Mouse (Mus musculus) CH12F3 (cell line): ENCODE data around the gene 6030408B16Rik.
"Not testable (repeated sequence)": the region's sequence is repeated elsewhere in the genome, so short reads cannot be mapped to it uniquely, and the experiment has no call there.

ENCODE experiments used
- in situ Hi-C: fragments of 300-500 bp; cut with MboI; formaldehyde crosslinking; loops from 2 replicates; pipeline ENCODE4 v1.14.3; 2020; ENCODE audit warnings: low sequenced_read_pairs

6030408B16Rik gene

GRCm38 (mm10) chr15:101320010-101320617 lies 27.1 kb downstream of the 6030408B16Rik start:
- in situ Hi-C loops: no loop called here

GRCm38 (mm10) chr15:101320618-101321041 lies 27.6 kb downstream of the 6030408B16Rik start:
- in situ Hi-C loops: no loop called here

GRCm38 (mm10) chr15:101321126-101321525 lies 28.1 kb downstream of the 6030408B16Rik start:
- in situ Hi-C loops: no loop called here

- in situ Hi-C loops: no loop called here
These were observed 29.1 kb downstream of the 6030408B16Rik start for GRCm38 (mm10) chr15:101322106-101322505.

- in situ Hi-C loops: no loop called here
These were observed 29.6 kb downstream of the 6030408B16Rik start for GRCm38 (mm10) chr15:101322640-101323039.

GRCm38 (mm10) chr15:101323511-101323910 lies 30.5 kb downstream of the 6030408B16Rik start:
- in situ Hi-C loops: no loop called here

- in situ Hi-C loops: not testable (repeated sequence)
These were observed 31.4 kb downstream of the 6030408B16Rik start for GRCm38 (mm10) chr15:101324409-101324808.

GRCm38 (mm10) chr15:101325991-101326534 lies 33.1 kb downstream of the 6030408B16Rik start:
- in situ Hi-C loops: loop anchor here (25.0 kb wide), 2 partner anchors 436 to 736 kb away; partner anchors contain the start of gene Eif4b

GRCm38 (mm10) chr15:101327282-101327681 lies 34.3 kb downstream of the 6030408B16Rik start:
- in situ Hi-C loops: loop anchor here (25.0 kb wide), 2 partner anchors 435 to 735 kb away; partner anchors contain the start of gene Eif4b

- in situ Hi-C loops: loop anchor here (25.0 kb wide), 2 partner anchors 433 to 733 kb away; partner anchors contain the start of gene Eif4b
These were observed 36.0 kb downstream of the 6030408B16Rik start for GRCm38 (mm10) chr15:101328876-101329563.

GRCm38 (mm10) chr15:101329564-101329892 lies 36.5 kb downstream of the 6030408B16Rik start:
- in situ Hi-C loops: loop anchor here (25.0 kb wide), 2 partner anchors 433 to 733 kb away; partner anchors contain the start of gene Eif4b

- in situ Hi-C loops: loop anchor here (5.0 to 25.0 kb wide), 3 partner anchors 431 to 731 kb away; partner anchors contain the start of gene Eif4b
These were observed 38.1 kb downstream of the 6030408B16Rik start for GRCm38 (mm10) chr15:101331090-101331489.

- in situ Hi-C loops: loop anchor here (5.0 to 25.0 kb wide), 3 partner anchors 430 to 730 kb away; partner anchors contain the start of gene Eif4b
These were observed 39.4 kb downstream of the 6030408B16Rik start for GRCm38 (mm10) chr15:101332370-101332769.

GRCm38 (mm10) chr15:101333165-101333564 lies 40.2 kb downstream of the 6030408B16Rik start:
- in situ Hi-C loops: loop anchor here (5.0 to 25.0 kb wide), 3 partner anchors 429 to 729 kb away; partner anchors contain the start of gene Eif4b

GRCm38 (mm10) chr15:101333648-101334047 lies 40.6 kb downstream of the 6030408B16Rik start:
- in situ Hi-C loops: loop anchor here (5.0 to 25.0 kb wide), 3 partner anchors 429 to 729 kb away; partner anchors contain the start of gene Eif4b

GRCm38 (mm10) chr15:101336474-101337174 lies 43.6 kb downstream of the 6030408B16Rik start:
- in situ Hi-C loops: loop anchor here (25.0 kb wide), 2 partner anchors 426 to 726 kb away; partner anchors contain the start of gene Eif4b

- in situ Hi-C loops: loop anchor here (25.0 kb wide), 2 partner anchors 424 to 724 kb away; partner anchors contain the start of gene Eif4b
These were observed 45.3 kb downstream of the 6030408B16Rik start for GRCm38 (mm10) chr15:101338359-101338758.

GRCm38 (mm10) chr15:101339537-101339936 lies 46.5 kb downstream of the 6030408B16Rik start:
- in situ Hi-C loops: loop anchor here (25.0 kb wide), 2 partner anchors 423 to 723 kb away; partner anchors contain the start of gene Eif4b

- in situ Hi-C loops: loop anchor here (25.0 kb wide), 2 partner anchors 420 to 720 kb away; partner anchors contain the start of gene Eif4b
These were observed 48.9 kb downstream of the 6030408B16Rik start for GRCm38 (mm10) chr15:101341797-101342515.
